23 mouse cellular contexts compared by ENCODE assay signal in the genomic region with DNA sequence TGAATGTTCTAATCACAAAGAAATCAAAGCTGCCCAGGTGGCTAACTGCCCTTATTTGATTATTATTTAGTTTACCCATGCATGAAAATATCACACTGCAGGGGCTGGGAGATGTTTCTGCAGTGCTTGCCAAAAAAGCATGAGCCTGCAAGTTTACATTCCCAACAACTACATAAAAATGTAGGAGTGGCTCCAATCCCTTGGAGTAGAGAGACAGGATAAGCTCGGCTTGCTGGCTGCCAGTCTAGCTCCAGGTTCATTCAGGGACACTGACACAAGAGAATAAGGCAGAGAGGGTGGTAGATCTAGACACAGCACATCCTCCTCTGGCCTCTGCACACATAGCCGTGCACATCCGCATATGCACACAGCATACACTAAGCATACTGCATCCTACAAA. TPM values are rescaled to one million over a fixed set of nuclear protein-coding genes. Genes with fewer than 3 reads are reported as not detected.
DNase-seq lines count a peak whose midpoint lies in the region; ATAC-seq and TF ChIP-seq lines count a peak whose summit lies in the region.
"Had no signal": no experiment of that assay in that cellular context is flagged by ENCODE, and none has a peak within 500 bp of the region (broad histone marks: within the 10 kb centered on the region; RNA-seq: fewer than 3 reads in every experiment).

No protein-coding gene starts in this region.

- no peak overlapping the region for H3K27ac ChIP-seq in heart, postnatal 0 days (ENCODE audit: low read depth)
- no peak overlapping the region for H3K27ac ChIP-seq in lung, embryonic 16.5 days (ENCODE audit: low read length)
- H3K27ac ChIP-seq: hindbrain, embryonic 14.5 days; limb, embryonic 13.5 days; liver, embryonic 14.5 days; midbrain, embryonic 15.5 days had no signal

- H3K4me1 ChIP-seq in heart, postnatal 0 days (ENCODE audit: control insufficient read depth, insufficient read depth): no peaks in the 10 kb centered on the region
- H3K4me1 ChIP-seq in lung, embryonic 16.5 days (replicated peaks; ENCODE audit: control insufficient read depth, insufficient read depth, low read length): no peaks in the 10 kb centered on the region
- no peaks in the 10 kb centered on the region for H3K4me1 ChIP-seq in lung, adult 2 months (ENCODE audit: control insufficient read depth, insufficient read depth, low read length)
- H3K4me1 ChIP-seq: midbrain, embryonic 15.5 days had no signal

- H3K4me3 ChIP-seq in heart, postnatal 0 days (ENCODE audit: low read depth, low read length): no peak overlapping the region
- H3K4me3 ChIP-seq in lung, embryonic 16.5 days (ENCODE audit: low read length): no peak overlapping the region
- no peak overlapping the region for H3K4me3 ChIP-seq in lung, adult 2 months (replicated peaks; ENCODE audit: extremely low read depth, low read depth, low read length)
- H3K4me3 ChIP-seq: limb, embryonic 13.5 days; midbrain, embryonic 15.5 days; myocyte had no signal

- H3K27me3 ChIP-seq in heart, postnatal 0 days (ENCODE audit: control insufficient read depth, insufficient read depth, low read length): no peaks in the 10 kb centered on the region
- H3K27me3 ChIP-seq in lung, embryonic 16.5 days (ENCODE audit: control insufficient read depth, insufficient read depth, low read depth, low read length): no peaks in the 10 kb centered on the region
- H3K27me3 ChIP-seq: limb, embryonic 13.5 days; midbrain, embryonic 15.5 days had no signal

- no peak overlapping the region for H3K4me2 ChIP-seq in heart, postnatal 0 days (ENCODE audit: low read depth, low read length)
- no peak overlapping the region for H3K4me2 ChIP-seq in lung, embryonic 16.5 days (ENCODE audit: low read depth, low read length)
- H3K4me2 ChIP-seq: hindbrain, embryonic 14.5 days; limb, embryonic 13.5 days; midbrain, embryonic 15.5 days had no signal

- H3K9ac ChIP-seq in heart, postnatal 0 days (replicated peaks; ENCODE audit: low read depth, low read length): no peak overlapping the region
- H3K9ac ChIP-seq in lung, embryonic 16.5 days (ENCODE audit: low read length): no peak overlapping the region
- H3K9ac ChIP-seq: hindbrain, embryonic 14.5 days; limb, embryonic 13.5 days; liver, embryonic 14.5 days; midbrain, embryonic 15.5 days had no signal

- no peak for TF ChIP-seq POLR2A in lung, adult 2 months (IDR thresholded peaks at IDR 0.05; ENCODE audit: borderline replicate concordance, extremely low read depth, low read depth, low read length)

- no peaks in the 10 kb centered on the region for H3K9me3 ChIP-seq in heart, postnatal 0 days (replicated peaks; ENCODE audit: control insufficient read depth, low read length)
- no peaks in the 10 kb centered on the region for H3K9me3 ChIP-seq in lung, embryonic 16.5 days (ENCODE audit: control insufficient read depth, low read length)
- H3K9me3 ChIP-seq: limb, embryonic 13.5 days; midbrain, embryonic 15.5 days had no signal

- DNase-seq in heart, postnatal 0 days (ENCODE audit: low spot score): no peak
- DNase-seq in heart, adult 11 months: no peak
- no peak for DNase-seq in lung, adult 2 months
- DNase-seq in NIH3T3 (ENCODE audit: low read depth): peak; percentile 55
- DNase-seq in brain, adult 2 months (ENCODE audit: low read depth, low spot score): peak; percentile 51
- no peak for DNase-seq in layer of hippocampus, adult 9-10 months (ENCODE audit: low spot score)
- DNase-seq: adrenal gland, adult 2 months; cerebellum, adult 9-10 months; gastrocnemius, postnatal 25 days; heart, postnatal 14 days; kidney, adult 8-10 months; kidney, postnatal 25 days; right cerebral cortex, postnatal 4 days had no signal

- no peak for TF ChIP-seq EP300 in heart, postnatal 0 days (IDR thresholded peaks at IDR 0.05; ENCODE audit: low read depth)

- no peak for TF ChIP-seq CTCF in heart, postnatal 0 days (IDR thresholded peaks at IDR 0.05; ENCODE audit: low read depth)
- no peak for TF ChIP-seq CTCF in lung, adult 2 months (IDR thresholded peaks at IDR 0.05; ENCODE audit: insufficient read depth, low read length)

- WGBS in heart, postnatal 0 days: 57% methylated on average over 3 of the region's 3 CpGs
- WGBS in lung, embryonic 16.5 days: 54% methylated on average over 3 of the region's 3 CpGs
- WGBS in lung, adult 2 months: 55% methylated on average over 3 of the region's 3 CpGs

- ATAC-seq in heart, postnatal 0 days (ENCODE audit: insufficient read depth, low read depth): peak; percentile 33; the same call in 1 of the 2 replicates
- ATAC-seq in lung, embryonic 16.5 days (ENCODE audit: low read depth): peak; percentile 24; the same call in 1 of the 2 replicates
- ATAC-seq: midbrain, embryonic 15.5 days had no signal

- H3K36me3 ChIP-seq in heart, postnatal 0 days (replicated peaks; ENCODE audit: control insufficient read depth, insufficient read depth, low read length): no peaks in the 10 kb centered on the region
- H3K36me3 ChIP-seq in lung, embryonic 16.5 days (ENCODE audit: control insufficient read depth, insufficient read depth, low read length): no peaks in the 10 kb centered on the region
- H3K36me3 ChIP-seq: limb, embryonic 13.5 days; midbrain, embryonic 15.5 days had no signal

RNA-seq across cellular contexts. Expression of a gene that starts 10.5 kb away (rescaled TPM):
- not detected in 2 replicates for total RNA-seq in heart, postnatal 0 days (2014; rRNA removed; ENCODE audit: low replicate concordance)
- polyA plus RNA-seq in heart, postnatal 0 days (2015; fragmentation: Nextera tagmentation; extraction: Ambion mirVana): not detected in 2 replicates
- 0.25 and 0.63 TPM in 2 replicates for polyA plus RNA-seq in lung, embryonic 16.5 days (2015; fragmentation: Nextera tagmentation; extraction: Ambion mirVana)
- polyA plus RNA-seq in lung, adult 2 months (2012; rRNA removed): 1.5 TPM in 2 replicates
- total RNA-seq: common myeloid progenitor, adult 5-6 weeks; gastrocnemius, postnatal 25 days; megakaryocyte progenitor cell, adult 5-6 weeks had no signal
- polyA plus RNA-seq: C2C12; myocyte; thymus, postnatal 0 days had no signal

RNA-seq across cellular contexts. Expression of a gene that starts 13.9 kb away (rescaled TPM):
- total RNA-seq in heart, postnatal 0 days (2014; rRNA removed; ENCODE audit: low replicate concordance): 35.7 and 42.3 TPM in 2 replicates
- 20.9 and 23.6 TPM in 2 replicates for polyA plus RNA-seq in heart, postnatal 0 days (2015; fragmentation: Nextera tagmentation; extraction: Ambion mirVana)
- polyA plus RNA-seq in lung, embryonic 16.5 days (2015; fragmentation: Nextera tagmentation; extraction: Ambion mirVana): 30.3 and 31.4 TPM in 2 replicates
- 27.8 and 34.0 TPM in 2 replicates for polyA plus RNA-seq in lung, adult 2 months (2012; rRNA removed)

Comparison
In these comparisons a context has a peak if more than half of its experiments do, and no peak if none do; other contexts are left out.
1. DNase-seq: peak in NIH3T3 (single experiment) and brain, adult 2 months (single experiment); none in heart, postnatal 0 days (single experiment), heart, adult 11 months (single experiment), lung, adult 2 months (single experiment) and layer of hippocampus, adult 9-10 months (single experiment).